Mouse (Mus musculus) adrenal gland, adult (tissue): ENCODE data around the gene Ptgds.

Experiments
- DNase-seq, 2 experiments: peaks; one replicate each; pipeline ENCODE4 v3.0.0; 2022 to 2023; ENCODE audit warnings: low spot score in 1 of 2; ENCODE audit not compliant: inconsistent age in 2 of 2

Ptgds gene

GRCm38 (mm10) chr2:25452951-25453350 is 16.9 kb downstream of the Ptgds start:
- DNase-seq, result no peak

DNA sequence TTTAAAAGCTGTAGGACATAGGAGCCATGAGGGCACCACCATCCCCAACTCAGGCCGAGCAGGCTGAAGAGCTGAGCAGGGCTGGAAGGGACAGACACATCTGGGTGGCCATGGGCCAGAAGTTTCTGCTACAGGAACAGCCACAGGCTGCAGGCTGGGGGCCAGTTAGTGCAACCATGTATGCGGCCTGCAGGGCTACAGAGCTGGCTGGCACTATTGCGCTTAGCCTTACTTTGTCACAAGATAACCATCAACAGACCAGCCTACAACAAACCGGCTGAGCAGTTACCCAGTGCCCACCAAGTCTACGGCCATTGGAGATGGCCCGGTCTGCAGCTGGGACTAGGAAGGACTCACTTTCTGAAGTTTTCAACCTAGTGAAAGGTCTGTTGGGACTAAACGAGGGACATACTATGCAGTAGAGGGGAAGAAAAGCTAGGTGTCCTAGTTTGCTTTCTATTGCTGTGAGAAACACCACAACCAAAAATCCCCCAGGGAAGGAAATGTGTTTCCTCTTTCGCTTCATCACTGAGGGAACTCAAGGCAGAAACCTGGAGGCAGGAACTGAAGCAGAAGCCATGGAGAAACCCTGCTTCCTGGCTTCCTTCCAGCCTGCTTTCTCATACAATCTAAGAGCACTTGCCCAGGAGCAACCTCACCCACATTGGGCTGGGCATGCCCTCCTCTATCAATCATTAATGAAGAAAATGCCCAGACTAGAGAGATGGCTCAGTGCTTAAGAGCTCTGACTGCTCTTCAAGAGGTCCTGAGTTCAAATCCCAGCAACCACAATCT is 18.8 kb downstream of the Ptgds start:
- no peak for DNase-seq

DNA sequence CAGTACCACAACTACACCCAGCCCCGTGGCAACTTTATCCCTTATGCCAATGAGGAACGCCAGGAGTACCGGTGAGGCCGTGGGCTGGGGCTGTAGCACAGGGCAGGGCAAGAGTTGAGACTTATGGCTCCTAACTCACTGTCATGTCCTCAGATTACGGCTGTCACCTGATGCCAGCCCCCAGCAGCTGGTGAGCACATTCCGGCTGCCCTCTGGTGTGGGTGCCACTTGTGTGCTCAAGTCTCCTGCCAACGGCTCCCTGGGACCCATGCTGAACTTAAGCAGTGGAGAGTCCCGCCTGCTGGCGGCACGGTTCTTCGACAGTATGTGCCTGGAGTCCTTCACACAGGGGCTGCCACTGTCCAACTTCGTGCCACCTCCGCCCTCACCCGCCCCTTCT is 27.2 kb downstream of the Ptgds start:
- no peak for DNase-seq

- DNase-seq, result no peak
Measured at GRCm38 (mm10) chr2:25441067-25441466, 28.8 kb downstream of the Ptgds start.

- no peak for DNase-seq
Measured at GRCm38 (mm10) chr2:25436286-25436820, 33.5 kb downstream of the Ptgds start.

DNA sequence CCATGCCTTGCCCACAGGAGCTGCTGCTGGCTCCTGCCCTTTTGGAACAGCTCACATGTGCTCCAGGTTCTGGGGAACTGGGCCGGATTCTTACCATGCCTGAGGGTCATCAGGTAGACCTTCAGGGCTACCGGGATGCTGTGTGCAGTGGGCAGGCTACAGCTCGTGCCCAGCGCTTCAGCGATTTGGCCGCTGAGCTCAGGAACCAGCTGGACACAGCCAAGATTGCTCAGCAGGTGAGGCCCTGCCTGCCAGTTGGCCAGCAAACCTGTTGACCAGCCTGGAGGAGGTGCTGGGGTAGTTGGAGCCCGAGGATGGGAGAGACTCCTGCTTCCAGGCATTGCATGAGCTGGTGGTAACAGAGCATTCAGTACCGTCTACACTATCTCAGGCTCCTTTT is 35.6 kb downstream of the Ptgds start:
- DNase-seq, result no peak

DNA sequence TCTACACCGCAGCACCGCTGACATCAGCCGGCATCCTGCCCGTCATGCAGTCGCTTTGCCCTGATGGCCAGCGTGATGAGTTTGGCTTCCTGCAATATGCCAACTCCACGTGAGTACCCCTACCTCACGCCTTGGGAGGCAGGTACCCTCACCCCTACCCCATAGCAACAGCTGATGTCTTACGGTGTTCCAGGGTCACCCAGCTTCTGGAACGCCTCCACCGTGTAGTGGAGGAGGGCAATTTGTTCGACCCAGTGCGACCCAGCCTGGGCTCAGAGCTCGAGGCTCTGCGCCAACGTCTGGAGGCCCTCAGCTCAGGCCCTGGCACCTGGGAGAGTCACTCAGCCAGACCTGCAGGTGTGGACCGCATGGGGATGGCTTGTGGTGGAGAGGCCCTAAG is 36.7 kb downstream of the Ptgds start:
- DNase-seq, result no peak

GRCm38 (mm10) chr2:25432326-25433098 is 37.3 kb downstream of the Ptgds start:
- no peak for DNase-seq

DNA sequence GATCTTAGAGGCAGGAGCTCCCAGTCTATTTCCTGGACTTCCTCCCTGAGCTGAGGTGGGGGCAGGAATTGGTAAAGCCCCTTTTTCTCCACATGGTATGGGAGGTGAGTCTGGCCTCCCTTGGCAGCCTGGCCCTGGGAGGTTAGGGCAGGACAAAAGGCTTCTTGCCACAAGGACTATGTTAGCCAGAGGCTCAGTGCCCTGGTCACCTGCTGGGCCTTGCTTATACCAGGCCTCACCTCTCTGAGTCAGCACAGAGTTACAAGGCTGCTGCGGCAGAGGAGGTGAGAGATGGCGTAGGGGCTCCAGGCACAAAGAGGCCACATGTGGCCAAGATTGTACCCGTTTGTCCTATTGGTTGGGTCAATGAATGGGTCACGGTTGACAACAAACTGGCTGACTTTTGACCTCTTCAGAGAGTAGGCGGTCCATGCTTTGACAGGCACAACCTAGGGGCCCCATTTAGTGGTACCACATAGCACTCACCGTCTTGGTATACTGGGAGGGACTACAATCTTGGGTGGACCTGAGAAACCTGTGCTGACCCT is 38.5 kb downstream of the Ptgds start:
- DNase-seq, result no peak

DNA sequence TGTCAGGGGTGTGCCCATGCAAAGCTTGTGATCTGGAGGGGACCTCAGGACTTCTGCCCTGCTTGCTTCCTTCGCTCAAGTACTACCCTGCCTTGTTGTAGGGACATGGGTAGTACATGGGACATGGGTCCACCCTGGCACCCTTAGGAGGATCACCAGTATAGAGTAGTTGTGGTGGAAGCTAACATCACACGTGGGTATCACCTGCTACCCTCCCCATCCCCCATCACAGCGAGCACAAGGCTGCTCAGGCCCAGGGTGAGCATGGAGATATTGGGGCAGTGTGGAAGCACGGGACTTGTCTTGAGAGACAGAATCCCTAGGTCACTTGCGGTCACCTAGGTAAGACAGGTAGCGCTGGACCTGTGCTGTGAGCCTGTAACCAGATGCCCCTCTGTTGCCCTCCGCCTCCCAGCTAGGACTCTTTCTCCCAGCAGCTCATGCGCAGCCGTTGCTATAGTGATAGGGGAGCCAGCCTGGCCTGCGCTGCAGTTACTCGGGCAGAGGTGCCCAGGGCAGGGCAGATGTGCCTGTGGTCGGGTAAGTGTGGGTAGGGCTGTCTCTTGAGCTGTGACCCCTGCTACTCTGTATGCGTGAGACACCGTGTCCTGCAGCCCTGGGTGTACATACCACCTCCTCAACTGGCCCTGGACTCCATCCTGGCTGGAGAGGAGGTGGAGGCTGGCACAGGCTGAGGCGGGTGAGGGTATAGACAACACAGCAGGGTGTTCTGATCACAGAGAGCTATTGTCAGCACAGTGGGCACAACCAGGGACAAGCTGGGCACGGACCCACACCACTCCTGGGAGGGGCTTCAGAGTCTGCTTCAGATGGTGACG is 39.2 kb downstream of the Ptgds start:
- DNase-seq, result no peak

GRCm38 (mm10) chr2:25429435-25430180 is 40.2 kb downstream of the Ptgds start:
- DNase-seq, result no peak

GRCm38 (mm10) chr2:25428442-25429236 is 41.2 kb downstream of the Ptgds start, which contains the start of gene Abca2:
Gene Abca2, plus strand, starts transcription at chr2:25428703.
- DNase-seq, result peak; percentile 96 to 97

- DNase-seq, result no peak
Measured at GRCm38 (mm10) chr2:25427256-25427655, 42.6 kb downstream of the Ptgds start.

DNA sequence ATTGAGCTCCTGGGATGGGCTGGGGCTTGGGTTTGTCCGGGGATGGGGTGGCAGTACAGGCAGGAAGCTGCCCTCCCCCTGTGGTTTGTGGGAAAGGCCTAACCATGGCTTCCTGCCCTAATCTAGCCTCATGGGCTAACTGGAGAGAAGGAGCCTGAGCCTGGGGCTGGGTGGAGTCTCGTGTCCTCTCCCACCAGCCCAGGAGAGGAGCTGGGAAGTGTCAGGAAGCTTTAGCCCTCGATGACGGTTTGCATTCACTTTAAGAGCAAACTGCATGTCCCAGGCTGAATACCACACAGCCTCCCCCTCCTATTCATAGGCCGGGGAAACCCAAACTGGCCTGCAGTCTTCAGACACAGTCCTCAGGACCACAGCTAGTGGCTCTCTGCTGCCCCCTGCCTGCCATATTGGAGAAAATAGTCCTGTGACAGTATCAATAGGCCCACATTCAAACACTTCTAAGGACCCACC is 43.1 kb downstream of the Ptgds start:
- peak; percentile 55 to 82 for DNase-seq

DNA sequence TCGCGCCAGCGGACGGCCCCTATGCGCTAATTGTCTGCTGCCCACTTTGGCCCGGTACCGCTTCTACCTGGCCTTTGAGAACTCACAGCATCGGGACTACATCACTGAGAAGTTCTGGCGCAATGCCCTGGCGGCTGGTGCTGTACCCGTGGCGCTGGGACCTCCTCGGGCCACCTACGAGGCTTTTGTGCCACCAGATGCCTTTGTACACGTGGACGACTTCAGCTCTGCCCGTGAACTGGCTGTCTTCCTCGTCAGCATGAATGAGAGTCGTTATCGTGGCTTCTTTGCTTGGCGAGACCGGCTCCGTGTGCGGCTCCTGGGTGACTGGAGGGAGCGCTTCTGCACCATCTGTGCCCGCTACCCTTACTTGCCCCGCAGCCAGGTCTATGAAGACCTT is 44.4 kb downstream of the Ptgds start:
- DNase-seq, result no peak

GRCm38 (mm10) chr2:25423626-25424025 is 46.2 kb downstream of the Ptgds start:
- no peak for DNase-seq

GRCm38 (mm10) chr2:25422587-25423410 is 47.0 kb downstream of the Ptgds start, which contains the start of gene Fut7:
Gene Fut7, plus strand, starts transcription at chr2:25423267.
- DNase-seq, result peak in 1 of 2 experiments; percentile 28

DNA sequence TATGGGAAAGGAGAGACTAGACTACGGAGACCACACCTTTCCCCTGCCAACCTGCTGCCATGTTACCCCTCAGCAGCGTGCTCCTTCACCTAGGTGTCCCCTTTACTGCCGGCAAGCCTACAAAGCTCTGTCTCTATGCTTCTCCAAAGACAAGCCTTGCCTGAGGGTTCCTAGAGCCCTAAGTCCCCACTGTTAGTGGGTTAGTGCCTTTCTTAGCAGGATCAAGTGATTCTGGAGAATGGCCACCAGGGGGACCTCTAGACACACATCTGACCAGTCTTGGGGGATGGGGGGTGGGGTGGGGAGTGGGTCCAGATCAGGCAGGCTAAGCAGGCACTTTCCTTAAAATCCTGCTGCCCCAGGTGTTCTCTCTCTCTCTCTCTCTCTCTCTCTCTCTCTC is 48.0 kb downstream of the Ptgds start:
- DNase-seq, result peak; percentile 43 to 72
